Mouse (Mus musculus) myocyte (in vitro differentiated cells): ENCODE measurements around the gene Wrnip1.

Experiments
- CEBPB ChIP-seq: IDR thresholded peaks from 2 replicates; pipeline ENCODE4 v1.6.1; 2011; ENCODE audit warnings: mild to moderate bottlenecking, moderate library complexity; ENCODE audit not compliant: poor library complexity, insufficient read depth, severe bottlenecking
- E2F4 ChIP-seq: IDR thresholded peaks from one replicate; pipeline ENCODE4 v1.6.1; 2011; ENCODE audit warnings: mild to moderate bottlenecking, control low read depth, moderate library complexity; ENCODE audit not compliant: insufficient read depth
- MAX ChIP-seq: IDR thresholded peaks from one replicate; pipeline ENCODE4 v1.6.1; 2011; ENCODE audit warnings: low read depth, mild to moderate bottlenecking, control low read depth
- POLR2A ChIP-seq: IDR thresholded peaks from one replicate; pipeline ENCODE4 v1.6.1; 2011; ENCODE audit warnings: low read depth, mild to moderate bottlenecking, control low read depth, moderate library complexity; ENCODE audit not compliant: insufficient read length
- POLR2AphosphoS2 ChIP-seq: IDR thresholded peaks from one replicate; pipeline ENCODE4 v1.6.1; 2011; ENCODE audit warnings: low read depth, control low read depth; ENCODE audit not compliant: insufficient read length
- TCF12 ChIP-seq: IDR thresholded peaks from one replicate; pipeline ENCODE4 v1.6.1; 2011; ENCODE audit warnings: mild to moderate bottlenecking, control low read depth; ENCODE audit not compliant: poor library complexity, insufficient read depth, severe bottlenecking
- USF1 ChIP-seq: IDR thresholded peaks from one replicate; pipeline ENCODE4 v1.6.1; 2011; ENCODE audit warnings: low read depth, mild to moderate bottlenecking, control low read depth, moderate library complexity

DNA sequence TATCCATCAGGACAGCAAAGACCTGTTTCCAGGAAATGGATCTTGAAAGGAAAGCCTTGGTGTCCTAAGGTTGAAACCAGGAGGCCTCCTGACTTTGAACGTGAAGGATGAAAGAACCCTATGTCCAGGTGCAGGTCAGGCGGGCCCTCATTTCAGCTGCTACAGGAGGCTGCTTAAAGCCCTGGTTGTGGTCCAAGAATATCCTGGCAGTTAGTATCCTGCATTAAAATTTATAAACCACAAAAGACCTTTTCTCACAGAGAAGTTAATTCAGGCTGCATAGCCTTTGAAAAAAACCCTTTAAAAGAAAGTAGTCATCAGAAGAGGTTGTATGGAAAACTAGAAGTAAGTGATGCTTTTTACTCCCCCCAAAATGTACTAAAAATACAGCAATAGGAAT is 41.0 kb upstream of the Wrnip1 start:
- TF ChIP-seq MAX, result no peak
- no peak for TF ChIP-seq POLR2A
- TF ChIP-seq TCF12, result no peak
- no peak for TF ChIP-seq CEBPB
- no peak for TF ChIP-seq USF1
- TF ChIP-seq POLR2AphosphoS2, result no peak
- TF ChIP-seq E2F4, result no peak
